Mouse (Mus musculus) thymus, adult 2 months (tissue): Measurements from ENCODE around the gene Dag1. TPM values are rescaled to one million over a fixed set of nuclear protein-coding genes. Genes with fewer than 3 reads are reported as not detected.

Experiments used
- DNase-seq: peaks from one replicate; pipeline ENCODE4 v3.0.0; 2021
- H3K27ac ChIP-seq: fragments of 200-500 bp; 2 replicates; pipeline ENCODE4 v1.5.1; 2012; ENCODE audit warnings: low read length, control low read depth; ENCODE audit not compliant: control insufficient read depth, insufficient read depth
- H3K27me3 ChIP-seq: fragments of 200-500 bp; 2 replicates; pipeline ENCODE4 v1.6.1; 2012; ENCODE audit warnings: mild to moderate bottlenecking, low read length, moderate library complexity, mixed read lengths; ENCODE audit not compliant: control insufficient read depth, insufficient read depth
- H3K36me3 ChIP-seq: fragments of 200-500 bp; 2 replicates; pipeline ENCODE4 v1.6.1; 2012; ENCODE audit warnings: mild to moderate bottlenecking, low read length, moderate library complexity; ENCODE audit not compliant: control insufficient read depth, insufficient read depth
- H3K4me1 ChIP-seq: fragments of 200-500 bp; replicated peaks from 2 replicates; pipeline ENCODE4 v1.6.1; 2012; ENCODE audit warnings: low read length; ENCODE audit not compliant: control insufficient read depth, insufficient read depth
- H3K4me3 ChIP-seq: fragments of 200-500 bp; 2 replicates; pipeline ENCODE4 v1.5.1; 2012; ENCODE audit warnings: mild to moderate bottlenecking, low read length, control low read depth, moderate library complexity; ENCODE audit not compliant: control insufficient read depth, insufficient read depth
- CTCF ChIP-seq: fragments of 200-500 bp; IDR thresholded peaks from 2 replicates; pipeline ENCODE4 v1.5.1; 2012; ENCODE audit warnings: mild to moderate bottlenecking, control low read depth, low read length, moderate library complexity, borderline replicate concordance; ENCODE audit not compliant: control insufficient read depth, poor library complexity, insufficient read depth; ENCODE audit errors: extremely low read depth
- POLR2A ChIP-seq: fragments of 200-500 bp; IDR thresholded peaks from 2 replicates; pipeline ENCODE4 v1.6.1; 2012; ENCODE audit warnings: mild to moderate bottlenecking, low read length, control low read depth, moderate library complexity; ENCODE audit not compliant: control insufficient read depth, poor library complexity, insufficient read depth; ENCODE audit errors: extremely low read depth
- WGBS: fragments of 180-500 bp; shearing (Covaris S2); methylation state at CpG from one replicate; pipeline ENCODE4 v1.1.7; 2018; 5-methylcytosine and 5-hydroxymethylcytosine counted together
- polyA plus RNA-seq: library from polyadenylated mRNA; depleted of rRNA; stranded (reverse); fragments of >200 nt; gene quantifications from 2 replicates; pipeline ENCODE4 v1.2.3, GENCODE M21; 2012

Gene Dag1
- polyA plus RNA-seq, 1 experiment = 27.0 TPM

DNA sequence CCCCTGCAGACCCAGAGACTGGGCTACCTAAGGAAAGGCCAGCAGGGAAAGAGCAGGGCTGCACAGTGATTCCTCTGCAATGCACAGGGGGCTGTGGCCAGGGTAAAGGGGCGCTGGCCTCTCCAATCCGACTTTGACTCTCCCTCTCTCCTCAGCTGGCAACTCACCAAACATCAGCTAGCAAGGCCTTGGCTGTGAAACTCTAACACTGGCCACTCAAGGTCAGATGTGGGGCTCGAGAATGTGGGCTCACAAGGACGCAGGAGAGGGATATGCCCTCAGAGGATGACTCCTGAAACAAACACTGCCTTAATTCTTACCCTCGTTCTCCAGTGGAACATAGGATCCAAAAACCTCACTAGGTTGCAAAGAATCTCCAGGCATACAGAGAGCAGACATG, 85.4 kb downstream of the Dag1 start:
- Histone ChIP-seq H3K27ac (no peak overlapping the region), H3K4me3 (no peak overlapping the region), H3K27me3 (no peaks in the 10 kb centered on the region), H3K36me3 (no peaks in the 10 kb centered on the region), H3K4me1 (peaks cover 9% of the 10 kb centered on the region)
- DNase-seq = no peak
- WGBS = 89% methylated on average over 5 of the region's 5 CpGs
- TF ChIP-seq CTCF (no peak), POLR2A (no peak)

DNA sequence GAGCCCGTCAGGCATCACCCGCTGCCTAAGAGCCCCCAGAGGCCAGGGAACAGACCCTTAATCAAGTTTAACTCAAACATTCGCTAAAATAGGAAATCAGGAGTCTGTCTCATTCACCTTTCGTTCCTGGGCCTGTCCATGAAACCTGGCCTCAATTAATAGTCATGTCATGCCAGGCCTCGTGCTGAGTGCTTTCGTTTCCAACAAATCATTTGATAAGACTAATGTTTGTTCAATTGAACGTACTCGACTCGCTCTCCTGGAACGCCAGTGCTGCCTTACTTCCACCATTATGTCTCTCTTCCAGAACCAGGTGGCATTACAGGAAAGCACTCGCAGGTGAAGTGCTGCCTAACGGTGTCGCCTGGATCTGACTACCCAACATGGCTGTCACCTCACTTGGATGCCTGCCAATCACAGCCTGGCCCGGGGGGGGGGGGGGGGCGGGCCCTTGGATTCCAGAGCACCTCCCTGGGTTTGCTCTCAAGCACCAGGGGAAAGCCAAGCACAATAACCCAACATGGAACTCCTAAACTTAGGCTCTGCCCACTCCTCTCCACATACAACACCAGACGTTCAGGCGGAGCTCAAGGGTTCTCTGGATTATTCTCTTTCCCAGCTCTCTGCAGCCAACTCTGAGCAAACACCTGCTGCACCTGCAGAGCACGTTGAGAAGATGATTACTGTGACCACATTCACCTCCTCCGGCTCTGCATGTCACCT, 88.5 kb downstream of the Dag1 start:
- WGBS = 90% methylated on average over 19 of the region's 19 CpGs
- Histone ChIP-seq H3K27ac (no peak overlapping the region), H3K4me3 (no peak overlapping the region), H3K4me1 (no peaks in the 10 kb centered on the region), H3K27me3 (no peaks in the 10 kb centered on the region), H3K36me3 (no peaks in the 10 kb centered on the region)
- no peak for DNase-seq
- TF ChIP-seq CTCF = no peak
- TF ChIP-seq POLR2A = no peak

DNA sequence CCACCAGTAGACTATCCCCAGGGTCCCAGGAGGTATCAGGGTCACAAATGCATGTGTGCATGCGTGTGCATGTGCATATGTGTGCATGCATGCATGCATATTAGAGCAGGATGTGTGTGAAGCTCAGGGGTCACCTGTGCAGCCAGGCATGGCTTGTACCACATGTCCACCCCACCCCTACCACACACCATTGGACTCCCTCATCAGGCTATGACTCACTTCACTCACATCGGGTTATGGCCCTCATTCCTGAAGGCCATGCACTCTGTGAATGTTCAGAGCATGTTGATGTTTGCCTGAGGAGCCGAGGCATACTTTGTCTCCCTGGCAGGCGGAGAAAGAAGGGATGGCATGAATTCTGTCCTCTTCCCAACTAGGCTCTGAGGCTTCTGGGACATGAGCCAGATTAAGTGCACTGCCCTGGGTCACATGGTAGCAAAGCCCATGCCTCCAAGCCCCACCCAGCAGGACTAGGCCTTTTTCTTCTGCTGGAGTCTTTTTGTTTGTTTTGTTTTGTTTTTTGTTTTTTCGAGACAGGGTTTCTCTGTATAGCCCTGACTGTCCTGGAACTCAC, 90.9 kb downstream of the Dag1 start:
- H3K27ac ChIP-seq = no peak overlapping the region
- DNase-seq = no peak
- H3K27me3 ChIP-seq = no peaks in the 10 kb centered on the region
- H3K4me3 ChIP-seq = no peak overlapping the region
- no peak for TF ChIP-seq POLR2A
- no peak for TF ChIP-seq CTCF
- no peaks in the 10 kb centered on the region for H3K4me1 ChIP-seq
- 92% methylated on average over 5 of the region's 5 CpGs for WGBS
- no peaks in the 10 kb centered on the region for H3K36me3 ChIP-seq

DNA sequence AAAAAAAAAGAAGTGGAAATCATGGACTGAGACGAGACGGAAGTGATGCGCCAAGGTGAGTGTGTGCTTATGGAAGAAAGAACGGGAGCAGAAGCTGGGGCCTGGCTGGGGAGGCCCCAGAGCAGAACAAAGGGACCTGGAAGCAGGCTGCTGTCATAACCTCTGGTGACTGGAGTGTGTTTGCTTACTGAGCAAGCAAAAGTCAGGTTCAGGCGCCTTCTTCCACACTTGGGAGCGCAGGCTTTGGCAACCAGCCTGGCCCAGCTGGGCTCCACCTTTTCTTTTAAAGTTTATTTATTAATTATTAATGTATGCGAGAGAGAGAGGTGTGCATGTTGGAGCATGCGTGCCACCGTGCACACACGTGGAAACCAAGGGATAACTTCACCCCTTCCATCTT, 94.0 kb downstream of the Dag1 start:
- no peak for TF ChIP-seq CTCF
- no peak for TF ChIP-seq POLR2A
- 90% methylated on average over 10 of the region's 10 CpGs for WGBS
- no peak for DNase-seq
- Histone ChIP-seq H3K4me1 (no peaks in the 10 kb centered on the region), H3K4me3 (no peak overlapping the region), H3K27ac (no peak overlapping the region), H3K36me3 (no peaks in the 10 kb centered on the region), H3K27me3 (no peaks in the 10 kb centered on the region)

DNA sequence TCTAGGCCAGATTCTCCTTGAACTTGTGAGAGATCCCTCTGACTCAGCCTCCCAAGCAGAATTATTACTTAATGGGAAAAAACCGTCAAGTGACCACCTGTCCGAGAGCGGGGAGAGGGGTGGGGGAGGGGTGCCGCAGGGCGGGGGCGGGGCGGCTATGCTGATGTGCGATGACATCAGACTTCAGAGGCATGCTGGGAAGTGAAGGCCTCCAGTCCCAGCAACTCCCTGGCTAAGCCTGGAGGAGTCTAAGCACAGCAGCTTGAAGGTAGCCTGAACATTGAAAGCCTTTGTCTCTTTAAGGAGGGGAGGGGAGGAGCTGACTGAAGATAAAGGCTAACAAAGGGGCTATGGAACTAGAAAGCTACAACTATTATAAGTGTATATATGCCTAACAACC, 98.6 kb downstream of the Dag1 start:
- no peak for DNase-seq
- Histone ChIP-seq H3K27ac (no peak overlapping the region), H3K4me3 (no peak overlapping the region), H3K27me3 (no peaks in the 10 kb centered on the region), H3K36me3 (no peaks in the 10 kb centered on the region), H3K4me1 (peaks cover 4% of the 10 kb centered on the region)
- TF ChIP-seq POLR2A (no peak), CTCF (no peak)
- 94% methylated on average over 8 of the region's 8 CpGs for WGBS

DNA sequence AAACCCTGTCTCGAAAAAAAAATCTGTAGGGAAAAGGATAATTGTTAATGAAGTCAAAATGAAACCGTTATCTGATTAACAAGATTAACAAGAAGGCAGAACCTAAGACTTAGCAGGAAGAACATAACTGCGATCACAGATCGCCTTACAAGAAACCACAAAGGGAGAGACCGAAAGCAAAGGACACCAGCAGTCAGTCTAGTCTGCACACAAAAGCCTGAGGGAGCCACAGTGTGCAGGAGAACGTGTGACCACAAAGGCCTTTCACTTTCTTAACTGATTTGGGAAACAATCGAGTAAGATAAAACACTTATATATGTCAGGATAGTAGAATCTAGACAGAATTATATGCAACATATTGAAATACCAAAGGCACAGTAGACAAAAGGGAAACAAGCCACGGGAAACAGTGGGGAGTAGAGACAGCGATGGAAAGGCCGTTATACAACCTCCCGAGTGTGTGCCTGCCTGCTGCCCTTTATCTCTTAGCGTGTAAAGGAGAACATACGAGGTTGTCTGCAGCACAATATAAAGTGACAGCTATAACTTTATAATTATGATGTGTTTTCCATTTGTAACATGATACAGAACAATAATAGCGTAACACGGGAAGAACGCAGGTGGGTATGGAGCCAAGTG, 100.0 kb downstream of the Dag1 start:
- no peaks in the 10 kb centered on the region for H3K27me3 ChIP-seq
- H3K27ac ChIP-seq = no peak overlapping the region
- H3K36me3 ChIP-seq = no peaks in the 10 kb centered on the region
- peaks cover 4% of the 10 kb centered on the region for H3K4me1 ChIP-seq
- TF ChIP-seq CTCF (no peak), POLR2A (no peak)
- WGBS = 20% methylated on average over 16 of the region's 16 CpGs
- no peak overlapping the region for H3K4me3 ChIP-seq
- no peak for DNase-seq

DNA sequence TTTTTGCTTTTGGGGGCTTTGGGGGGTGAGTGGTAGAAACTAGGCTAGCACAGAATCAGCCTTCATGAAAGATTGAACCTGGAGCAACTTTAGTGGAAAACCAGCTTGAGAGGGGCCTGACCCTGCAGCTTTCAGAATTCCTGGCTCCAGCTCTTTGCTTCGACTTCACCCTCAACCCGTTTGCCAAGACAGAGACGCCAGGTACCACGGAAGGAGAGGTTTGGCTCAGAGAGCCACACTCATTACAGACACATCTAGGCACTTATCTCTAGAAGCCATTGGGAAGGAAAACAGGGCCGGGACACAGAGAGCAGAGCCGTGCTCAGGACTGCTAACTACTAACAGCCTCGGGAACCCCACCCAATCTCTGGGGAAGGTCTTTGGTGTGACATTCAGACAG, 105.9 kb downstream of the Dag1 start:
- H3K27ac ChIP-seq = no peak overlapping the region
- no peaks in the 10 kb centered on the region for H3K36me3 ChIP-seq
- H3K27me3 ChIP-seq = no peaks in the 10 kb centered on the region
- TF ChIP-seq CTCF (no peak), POLR2A (no peak)
- WGBS = 93% methylated on average over 7 of the region's 7 CpGs
- H3K4me1 ChIP-seq = peaks cover 17% of the 10 kb centered on the region
- no peak overlapping the region for H3K4me3 ChIP-seq
- DNase-seq = no peak
